In genomic region chr11:64718316-64719085, GRCm38 (mm10) we compare ENCODE assay signal across 8 mouse cellular contexts.
DNase-seq lines count a peak whose midpoint lies in the region; ATAC-seq and TF ChIP-seq lines count a peak whose summit lies in the region.

No protein-coding gene starts in this region.

- H3K36me3 ChIP-seq in liver, postnatal 0 days (replicated peaks; ENCODE audit: insufficient read depth, low read length) = no peaks in the 10 kb centered on the region

- H3K4me3 ChIP-seq in liver, postnatal 0 days (ENCODE audit: low read depth, low read length) = no peak overlapping the region

- WGBS in liver, postnatal 0 days (ENCODE audit: insufficient replicate concordance) = 17% methylated on average over 5 of the region's 5 CpGs

- no peak for TF ChIP-seq EP300 in liver, postnatal 0 days (IDR thresholded peaks at IDR 0.05; ENCODE audit: low read depth)

- no peaks in the 10 kb centered on the region for H3K27me3 ChIP-seq in liver, postnatal 0 days (ENCODE audit: insufficient read depth, low read length)

- H3K27ac ChIP-seq in liver, postnatal 0 days (ENCODE audit: low read depth) = no peak overlapping the region

- H3K9ac ChIP-seq in liver, postnatal 0 days (replicated peaks) = no peak overlapping the region

- no peaks in the 10 kb centered on the region for H3K9me3 ChIP-seq in liver, postnatal 0 days (ENCODE audit: low read length)

- ATAC-seq in common myeloid progenitor, adult 5-6 weeks (replicated peaks; ENCODE audit: low read depth, poor library complexity, severe bottlenecking) = peak; percentile 99
- ATAC-seq in liver, postnatal 0 days = no peak

- TF ChIP-seq CTCF in liver, postnatal 0 days (IDR thresholded peaks at IDR 0.05; ENCODE audit: low read depth) = peak; percentile 92

- no peaks in the 10 kb centered on the region for H3K4me1 ChIP-seq in liver, postnatal 0 days (ENCODE audit: insufficient read depth)

- no peak overlapping the region for H3K4me2 ChIP-seq in liver, postnatal 0 days (ENCODE audit: low read depth, low read length)

- peak; percentile 31 to 37 for DNase-seq in CD8-positive naive resting alpha-beta T cell, adult 2 months (ENCODE audit: low read depth in 2 of 2, low spot score in 2 of 2)
- peak; percentile 82 to 94 for DNase-seq in adrenal gland, adult (ENCODE audit: inconsistent age in 2 of 2, low spot score in 1 of 2)
- peak; percentile 66 for DNase-seq in gastrocnemius, postnatal 25 days
- DNase-seq in kidney, postnatal 14 days = peak; percentile 85
- peak; percentile 85 for DNase-seq in liver, postnatal 0 days
- DNase-seq in ovary, postnatal 36 days (ENCODE audit: low spot score) = peak; percentile 77
- peak; percentile 70 for DNase-seq in thymus, postnatal 25 days

Comparison
In these comparisons a context has a peak if more than half of its experiments do, and no peak if none do; other contexts are left out.
1. DNase-seq: peak in every context shown above with its lines; median percentile 88 in adrenal gland, adult; 85 in kidney, postnatal 14 days; 85 in liver, postnatal 0 days; 77 in ovary, postnatal 36 days; 70 in thymus, postnatal 25 days; 66 in gastrocnemius, postnatal 25 days; 34 in CD8-positive naive resting alpha-beta T cell, adult 2 months.